Mouse (Mus musculus) kidney, adult 8-10 months (tissue): Measurements from ENCODE around the gene Kcne1.

Experiments
- DNase-seq, 2 experiments: peaks; one replicate each; pipeline ENCODE4 v3.0.0; 2022

Gene Kcne1

DNA sequence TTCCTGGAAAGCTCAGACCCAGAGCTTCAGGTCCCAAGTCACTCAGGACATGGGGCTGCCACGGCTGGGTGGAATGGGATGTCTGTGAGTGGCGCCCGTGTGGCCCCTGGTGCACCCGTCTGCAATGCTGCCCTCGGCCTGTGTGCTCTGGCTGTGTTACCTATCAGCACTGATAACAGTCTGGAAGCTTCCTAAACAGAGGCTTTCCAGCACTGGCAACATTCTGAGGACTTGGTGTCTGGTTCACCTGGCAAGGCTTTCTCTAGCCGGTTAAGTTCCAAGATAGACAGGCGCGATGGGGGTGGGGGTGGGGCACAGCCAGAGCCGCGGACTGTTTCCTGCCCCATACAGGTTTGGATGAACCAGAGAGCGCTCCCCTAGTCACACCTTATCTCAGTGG lies 3.3 kb downstream of the Kcne1 start:
- DNase-seq: no peak

DNA sequence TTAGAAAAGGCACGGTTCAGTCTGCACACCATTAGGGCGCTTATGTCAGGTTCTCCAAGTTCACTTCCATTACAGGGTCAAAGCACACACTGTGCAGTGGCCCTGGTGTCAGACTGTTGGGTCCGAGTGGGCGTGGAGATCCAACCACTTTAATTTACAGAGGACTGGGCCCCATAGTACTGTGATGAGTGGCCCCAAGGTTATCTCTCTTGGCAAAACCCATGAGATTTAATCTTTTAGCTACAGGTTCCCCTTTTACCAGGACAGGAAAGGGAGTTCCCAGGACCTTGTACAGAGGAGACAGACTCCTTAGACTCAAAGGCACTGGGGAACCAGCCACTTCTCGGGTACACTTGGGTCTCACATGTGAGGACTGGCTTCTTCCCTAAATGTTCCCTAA lies 3.9 kb downstream of the Kcne1 start:
- no peak for DNase-seq

DNA sequence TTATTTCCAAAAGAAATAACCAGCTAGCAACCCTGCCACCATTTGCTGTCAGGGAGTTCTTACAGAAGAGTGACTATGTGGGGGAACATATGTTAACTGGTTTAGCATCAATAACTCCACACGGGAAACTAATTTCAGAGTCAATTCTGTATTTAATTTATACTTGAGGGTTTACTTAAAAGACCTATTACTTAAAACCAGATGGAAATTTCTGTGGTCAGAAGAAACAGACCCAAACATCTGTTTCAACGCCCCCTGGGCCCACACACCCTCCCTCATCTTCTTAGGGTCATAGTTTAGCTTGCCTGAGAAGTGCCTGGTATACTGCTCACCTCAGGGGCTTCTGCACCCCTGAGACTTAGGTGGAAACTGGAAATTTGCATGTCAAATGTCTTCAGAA lies 5.4 kb downstream of the Kcne1 start:
- DNase-seq: no peak

DNA sequence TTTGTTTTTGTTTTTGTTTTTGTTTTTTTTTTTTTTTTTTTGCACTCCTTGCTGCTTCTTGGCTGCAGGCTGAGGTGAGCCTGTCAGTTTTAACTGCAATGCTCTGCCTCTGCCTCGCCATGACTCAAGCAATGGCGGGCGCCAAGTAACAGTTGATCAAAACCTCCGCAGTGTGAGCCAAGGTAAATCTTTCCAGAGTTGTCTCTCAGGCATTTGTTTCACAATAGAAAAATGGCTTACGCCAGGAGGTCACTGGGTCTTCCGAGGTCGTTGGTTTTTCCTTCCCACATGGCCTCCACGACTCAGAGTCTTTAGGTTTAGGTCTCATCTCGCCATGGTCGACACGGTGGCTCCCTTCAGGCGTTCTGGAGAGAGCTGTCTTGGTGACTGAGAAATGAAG lies 6.0 kb downstream of the Kcne1 start:
- no peak for DNase-seq

DNA sequence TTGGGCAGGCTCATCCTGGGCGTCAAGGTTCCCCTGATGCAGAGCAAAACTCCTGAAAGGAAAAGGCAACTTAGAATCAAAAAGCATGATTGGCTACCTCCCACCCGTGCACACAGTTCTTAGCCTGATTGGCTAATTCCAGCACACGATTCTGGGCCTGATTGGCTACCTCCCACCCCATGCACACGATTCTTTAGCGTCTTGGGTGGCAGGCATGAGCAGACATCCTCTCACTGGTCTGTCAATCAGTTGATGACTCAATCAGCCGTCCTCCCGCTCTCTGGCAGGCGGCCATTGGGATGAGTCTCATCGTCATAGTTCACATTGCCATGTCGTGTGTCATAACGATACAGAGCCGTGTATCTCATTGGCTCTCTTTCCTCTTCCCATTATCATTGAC lies 10.3 kb downstream of the Kcne1 start:
- no peak for DNase-seq

DNA sequence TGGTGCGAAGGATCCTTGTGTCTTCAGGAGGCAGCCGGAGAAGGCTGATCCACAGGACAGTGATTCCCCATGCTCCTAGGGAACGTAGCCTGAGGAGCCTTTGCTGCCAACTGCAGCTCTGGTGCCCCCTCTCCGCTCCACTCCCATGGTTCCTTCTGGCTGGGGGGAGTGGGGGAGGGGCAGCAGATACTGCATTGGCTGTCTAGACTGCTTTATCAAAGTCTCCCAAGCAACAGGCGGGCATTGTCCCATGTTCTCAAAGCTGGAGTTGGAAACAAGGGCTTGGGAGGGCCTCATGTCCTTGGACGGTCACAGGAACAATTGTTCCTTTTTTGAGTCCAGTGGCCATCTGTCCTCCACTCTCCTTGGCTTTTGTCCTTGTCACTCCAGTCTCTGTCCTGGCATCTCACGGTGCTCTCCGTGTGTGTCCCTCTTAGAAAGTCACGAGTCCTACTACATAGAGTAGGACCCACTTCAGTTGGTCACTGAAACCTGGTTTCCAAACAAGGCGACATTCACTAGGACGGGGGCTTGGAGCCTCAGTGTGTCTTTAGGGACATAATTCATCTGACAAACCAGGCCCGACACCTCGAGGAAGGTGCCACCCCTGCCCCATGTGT lies 12.9 kb downstream of the Kcne1 start:
- no peak for DNase-seq

DNA sequence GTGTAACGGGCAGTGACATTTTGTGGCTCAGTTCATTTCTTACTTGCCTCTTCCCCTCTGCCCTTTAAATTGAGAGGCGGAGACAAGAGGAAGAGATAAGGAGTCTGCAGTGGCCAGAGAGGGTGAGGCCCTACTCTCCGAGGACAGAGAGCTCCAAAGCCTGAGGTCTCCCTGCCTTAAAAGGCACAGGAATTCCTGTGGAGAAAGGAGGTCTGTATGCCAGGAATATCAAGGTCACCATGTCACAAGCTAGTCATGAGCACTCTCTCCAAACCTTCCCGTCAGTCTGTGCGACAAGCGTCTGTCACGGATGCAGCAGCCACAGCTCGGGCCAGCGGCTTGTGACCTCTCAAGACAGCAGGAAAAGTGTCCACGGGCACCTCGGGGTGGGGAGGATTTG lies 14.1 kb downstream of the Kcne1 start:
- no peak for DNase-seq

DNA sequence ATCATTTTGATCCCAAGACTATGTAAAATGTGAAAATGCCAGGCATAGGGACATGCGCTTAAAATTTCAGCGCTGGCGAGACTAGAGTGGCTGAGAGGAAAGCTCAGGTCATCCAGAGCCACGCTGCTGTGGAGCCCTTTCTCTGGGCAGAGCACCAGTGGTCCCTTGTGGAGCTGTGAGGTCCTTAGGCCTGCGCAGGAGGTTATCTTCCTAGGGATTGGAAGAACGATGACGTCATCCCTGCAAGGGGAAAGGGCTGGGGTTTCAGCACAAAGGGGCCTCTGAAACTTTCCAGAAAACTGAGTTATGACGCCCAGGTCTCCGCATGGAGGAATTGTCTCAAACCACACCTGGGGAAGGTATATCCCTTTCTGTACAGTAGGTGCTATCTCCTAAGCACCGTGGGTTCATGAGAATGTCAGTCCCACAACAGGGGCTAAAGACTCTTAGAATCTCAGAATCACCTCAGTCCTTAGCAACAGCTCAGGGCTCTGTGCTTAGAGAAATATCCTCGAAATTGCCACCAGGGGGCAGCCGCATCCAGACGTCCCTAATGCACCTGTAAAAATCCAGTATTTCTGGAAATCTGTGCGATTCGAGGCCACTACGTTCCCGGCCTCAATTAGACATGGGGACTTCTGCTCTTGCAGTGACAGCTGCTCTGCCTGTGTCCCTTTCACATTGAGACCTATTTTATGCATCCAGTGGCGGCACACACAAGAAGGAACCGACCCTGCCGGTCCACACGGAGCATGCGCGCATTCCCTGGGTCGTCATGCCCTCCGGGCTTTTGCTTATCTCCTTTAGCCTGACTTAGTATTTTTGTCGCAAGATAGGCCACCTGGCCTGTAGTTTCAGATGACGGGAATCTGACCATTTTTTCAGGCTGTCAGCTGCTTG lies 18.4 kb downstream of the Kcne1 start:
- peak; percentile 34 to 58 for DNase-seq

DNA sequence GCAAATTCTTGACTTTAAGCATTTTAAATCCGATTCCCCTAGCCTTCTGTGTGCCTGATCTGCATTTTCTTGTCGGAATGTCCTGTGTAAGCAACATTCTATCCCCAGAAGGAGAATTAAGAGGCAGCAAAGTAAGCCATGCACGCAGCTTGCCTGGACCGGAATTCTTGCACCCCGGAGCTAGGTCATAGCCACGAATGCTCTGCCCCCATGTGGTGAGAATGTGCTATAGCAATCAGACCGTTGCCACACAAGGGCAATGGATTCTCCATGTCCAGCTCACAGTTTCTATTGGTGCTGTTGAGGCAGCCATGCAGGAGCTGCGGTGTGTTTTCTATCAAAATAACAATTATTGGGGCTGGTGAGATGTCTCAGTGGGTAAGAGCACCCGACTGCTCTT lies 23.0 kb downstream of the Kcne1 start:
- DNase-seq: peak; percentile 77 to 83

DNA sequence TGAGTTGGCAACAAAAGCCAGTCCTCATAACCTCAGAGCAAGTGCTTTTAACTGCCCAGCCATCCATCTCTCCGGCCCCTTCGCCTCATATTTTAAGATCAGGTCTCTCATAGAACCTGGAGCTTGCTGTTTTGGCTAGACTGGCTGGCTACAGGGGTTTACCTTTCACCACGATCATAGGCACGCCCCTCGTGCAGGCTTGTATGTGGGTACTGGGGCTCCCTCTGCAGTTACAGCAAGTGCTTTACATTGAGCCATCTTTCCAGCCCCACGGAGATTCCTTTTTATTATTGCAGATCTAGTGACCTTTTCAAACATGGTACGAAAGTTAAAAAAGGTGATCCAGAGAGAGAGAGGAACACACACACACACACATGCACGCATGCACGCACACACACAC lies 24.7 kb downstream of the Kcne1 start:
- DNase-seq: no peak

DNA sequence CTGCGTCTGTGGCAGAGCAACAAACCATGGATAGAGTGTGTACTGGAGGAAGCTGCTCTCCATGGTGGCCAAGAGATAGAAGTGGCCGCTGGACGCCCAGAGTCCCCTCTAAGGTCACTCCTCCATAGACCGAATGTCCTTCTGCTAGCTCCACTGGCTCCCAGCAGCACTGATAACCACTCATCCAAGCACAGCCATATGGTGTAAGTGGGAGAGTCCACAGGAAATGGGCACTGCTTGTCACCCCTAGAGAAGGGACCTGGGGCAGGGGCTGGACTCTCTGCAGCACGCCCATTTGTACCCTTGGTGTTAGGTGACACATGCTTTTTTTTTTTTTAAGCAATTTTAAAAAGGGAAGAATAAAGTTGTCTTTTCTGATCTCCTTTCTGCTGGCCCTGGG lies 28.3 kb downstream of the Kcne1 start:
- DNase-seq: no peak

DNA sequence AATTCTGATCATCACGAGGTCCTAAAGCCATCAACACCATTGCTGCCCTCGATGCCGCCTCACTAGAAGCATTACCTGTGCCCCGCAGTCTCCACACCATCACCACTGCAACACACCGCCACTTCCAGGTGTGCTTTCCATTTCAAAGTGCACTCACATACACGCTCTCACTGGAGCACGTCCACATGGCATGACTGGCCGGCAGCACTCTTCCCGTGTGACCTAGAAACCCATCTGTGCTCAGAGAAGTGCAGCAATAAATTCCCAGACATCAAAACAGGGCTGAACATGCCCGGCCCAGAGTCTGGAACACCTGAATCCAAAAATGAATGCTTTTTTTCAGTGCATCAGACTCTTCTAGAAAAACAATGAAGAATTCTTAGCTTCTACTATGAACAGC lies 31.4 kb downstream of the Kcne1 start:
- DNase-seq: no peak

DNA sequence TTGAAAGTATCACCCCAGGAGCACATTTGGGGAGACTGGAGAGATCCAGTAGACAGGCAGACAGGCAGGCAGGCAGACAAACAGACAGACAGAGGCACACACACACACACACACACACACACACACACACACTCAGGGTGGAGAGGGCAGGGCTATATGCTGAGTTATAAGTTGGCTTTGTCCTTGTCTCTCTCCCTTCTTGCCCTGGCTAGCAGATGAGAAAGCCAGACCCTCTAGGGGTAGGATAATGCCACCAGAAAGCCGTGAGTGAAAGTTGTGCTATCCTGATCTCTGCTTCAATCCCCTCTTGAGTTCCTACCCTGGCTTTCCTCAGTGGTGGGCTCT lies 34.2 kb downstream of the Kcne1 start:
- no peak for DNase-seq

DNA sequence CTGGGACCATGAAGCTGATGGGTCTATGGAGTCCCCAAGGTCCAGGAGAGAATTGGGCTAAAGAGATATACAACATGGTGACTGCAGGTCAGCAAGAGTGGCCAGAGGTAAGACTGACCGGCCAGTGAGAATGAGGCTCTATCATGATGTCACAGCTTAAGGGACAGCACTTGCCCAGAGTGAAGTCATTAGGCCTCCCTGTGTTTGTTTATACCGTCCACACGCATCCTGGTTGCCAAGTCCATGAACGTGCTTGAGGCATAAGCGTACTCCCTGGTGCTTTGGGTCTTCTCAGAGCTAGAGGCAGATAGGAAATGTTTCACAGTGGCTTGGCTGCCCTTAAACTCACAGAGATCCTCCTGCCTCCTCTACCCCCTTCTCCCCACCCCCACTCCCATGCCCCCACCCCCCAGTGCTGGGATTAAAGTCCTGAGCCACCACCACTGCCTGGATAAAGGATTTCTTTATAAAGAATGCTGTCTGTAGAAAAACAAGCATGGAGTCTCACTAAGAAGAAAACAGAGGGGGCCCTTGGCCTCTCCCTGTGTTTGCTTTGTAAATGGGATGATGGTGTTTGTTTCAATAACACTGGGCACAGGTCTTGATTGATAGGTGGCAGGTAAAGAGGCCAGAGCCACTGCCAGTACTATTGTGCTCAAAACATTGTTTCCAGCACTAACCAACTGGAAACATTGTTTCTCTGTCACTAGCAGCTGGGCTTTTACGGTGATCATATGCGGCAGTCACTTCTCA lies 34.8 kb downstream of the Kcne1 start:
- DNase-seq: no peak

DNA sequence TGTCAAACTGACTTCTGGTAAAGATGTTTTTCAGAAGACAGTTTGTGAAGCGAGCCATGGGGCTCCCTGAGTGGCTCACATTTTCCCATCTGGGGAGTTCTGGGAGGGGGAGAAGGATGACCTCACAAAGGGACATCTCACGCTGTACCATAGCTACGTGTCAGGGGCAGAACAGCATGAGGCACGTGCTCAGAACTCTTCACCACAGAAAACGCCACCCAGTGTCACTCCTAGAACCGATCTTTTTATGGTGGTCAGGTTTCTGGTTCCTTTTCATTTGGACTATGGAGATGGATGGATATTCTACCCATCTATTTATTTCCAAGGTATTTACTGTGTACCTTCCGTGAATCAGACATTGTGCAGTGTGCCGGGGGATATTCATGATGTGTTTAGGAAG lies 37.9 kb downstream of the Kcne1 start, which contains the start of gene Fam243:
Gene Fam243, minus strand, starts transcription at position 101 of the 400 bp plus-strand sequence.
- DNase-seq: no peak

DNA sequence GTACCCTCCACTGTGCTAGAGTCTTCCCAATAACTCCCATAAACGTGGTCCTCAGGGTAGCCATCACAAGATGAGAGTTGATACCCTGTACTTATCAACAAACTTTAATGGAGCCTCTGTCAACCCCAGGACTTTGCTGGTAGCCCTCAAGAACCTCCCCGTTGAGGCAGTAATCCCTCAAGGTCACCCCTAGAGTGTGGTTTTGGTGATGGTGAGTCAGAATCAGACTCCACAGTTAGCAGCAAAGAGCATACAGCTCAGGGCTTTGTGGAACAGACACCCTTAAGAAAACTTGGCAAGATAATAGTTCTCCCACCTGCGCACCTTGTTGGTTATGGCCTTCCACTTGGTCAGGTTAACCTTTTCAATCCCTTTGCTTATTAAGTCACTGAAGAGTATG lies 38.9 kb downstream of the Kcne1 start:
- no peak for DNase-seq

DNA sequence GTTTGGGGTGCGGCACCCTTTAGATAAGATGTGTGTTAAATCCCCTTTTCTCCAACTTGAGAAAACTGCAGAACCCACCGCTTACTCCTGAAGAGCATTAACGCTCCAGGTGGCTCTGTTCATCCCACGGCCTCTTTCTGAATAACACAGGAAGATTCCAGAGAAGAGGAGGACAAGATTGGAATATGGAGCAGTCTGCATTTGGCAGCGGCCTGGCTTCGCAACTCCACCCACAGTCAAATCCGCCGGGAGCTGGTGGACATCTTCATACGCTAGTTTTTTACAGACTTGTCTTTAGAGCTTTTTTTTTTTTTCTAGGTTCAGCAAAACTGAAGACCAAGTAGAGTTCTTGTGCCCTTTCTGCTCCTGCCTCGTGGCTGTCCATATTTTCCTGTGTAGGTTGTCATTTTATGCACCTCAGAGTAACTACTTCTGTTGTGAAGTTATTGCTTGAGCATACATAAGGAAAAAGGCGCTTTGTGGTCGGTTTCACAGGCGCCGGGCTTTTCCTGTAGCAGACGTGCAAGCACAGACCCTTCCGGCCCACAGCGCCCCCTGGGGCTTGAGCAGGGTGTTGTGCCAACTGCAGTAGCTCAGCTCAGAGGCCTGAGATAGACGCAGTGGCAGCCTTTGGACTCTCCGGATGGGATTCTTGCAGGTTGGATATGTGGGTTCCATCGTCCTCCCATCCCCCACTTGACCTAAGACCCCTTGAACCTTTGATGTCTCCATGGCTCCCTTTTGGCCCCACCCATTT lies 39.7 kb downstream of the Kcne1 start:
- DNase-seq: peak in 1 of 2 experiments; percentile 21

DNA sequence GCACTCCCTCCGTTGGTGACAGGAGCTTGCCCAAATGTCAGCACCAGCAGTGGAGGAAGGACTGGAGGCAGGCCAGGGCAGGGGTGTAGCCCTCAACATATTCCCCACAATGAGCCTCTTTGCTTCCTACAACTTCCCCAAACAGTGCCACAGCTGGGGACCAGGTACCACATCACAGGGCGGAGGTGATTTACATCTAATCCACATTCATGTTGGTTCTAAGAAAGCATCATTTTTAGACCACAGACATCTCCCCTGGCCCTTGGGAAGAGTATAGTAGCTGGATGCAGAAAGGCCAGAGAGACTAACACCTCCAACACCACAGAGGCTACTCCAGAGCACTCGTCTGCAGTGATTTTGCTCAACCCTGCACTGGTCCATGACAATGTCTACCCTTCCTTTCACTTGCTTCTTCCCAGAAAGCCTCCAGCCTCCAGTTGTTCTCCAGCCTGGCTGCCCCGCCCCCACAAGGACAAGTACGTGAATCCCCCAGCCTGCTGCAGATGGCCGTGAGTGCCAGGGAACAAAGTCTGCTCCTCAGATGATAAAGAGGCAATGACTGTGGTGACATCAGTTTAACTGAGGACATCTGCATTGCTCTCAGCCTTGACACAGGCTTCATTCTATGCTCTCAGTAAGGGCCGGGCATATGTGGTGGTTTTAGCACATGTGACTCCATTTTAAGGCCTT lies 43.1 kb downstream of the Kcne1 start:
- no peak for DNase-seq

DNA sequence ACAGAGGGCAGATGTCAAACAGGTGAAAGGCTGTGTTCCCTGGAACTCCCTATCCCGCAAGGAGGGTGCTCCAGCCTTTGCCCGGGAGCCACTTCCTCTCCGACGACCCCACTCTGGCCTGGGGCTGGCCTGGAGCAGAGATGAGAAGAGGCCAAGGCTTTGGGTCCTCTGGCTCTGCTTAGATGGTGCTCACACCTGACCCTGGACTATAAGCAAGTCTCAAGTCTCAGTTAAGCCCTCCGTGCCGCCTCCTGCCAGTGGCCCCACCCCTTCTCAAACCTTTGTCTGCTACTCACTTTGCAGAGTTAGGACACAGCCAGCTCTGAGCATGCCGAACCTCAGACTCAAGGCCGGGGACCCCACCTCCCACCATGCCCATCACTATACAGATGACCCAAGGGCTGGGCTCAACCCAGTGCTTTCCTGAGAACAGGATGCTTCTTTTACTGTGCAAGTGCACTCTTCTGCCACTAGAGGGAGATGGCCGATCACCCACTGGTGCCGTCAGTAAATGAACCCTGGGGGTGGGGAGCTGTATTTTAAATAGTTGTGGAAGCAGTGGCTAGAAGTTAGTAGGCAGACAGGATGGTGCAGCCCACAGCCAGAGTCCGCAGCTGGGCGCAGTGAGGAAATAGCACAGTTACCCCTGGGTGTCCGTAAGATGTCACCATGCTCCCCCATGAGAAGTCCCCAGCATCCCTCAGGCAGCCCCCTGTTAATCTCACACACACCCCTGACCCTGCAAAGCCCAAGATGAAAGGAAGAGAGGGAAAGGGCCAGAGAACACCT lies 45.1 kb downstream of the Kcne1 start:
- peak; percentile 23 to 31 for DNase-seq

DNA sequence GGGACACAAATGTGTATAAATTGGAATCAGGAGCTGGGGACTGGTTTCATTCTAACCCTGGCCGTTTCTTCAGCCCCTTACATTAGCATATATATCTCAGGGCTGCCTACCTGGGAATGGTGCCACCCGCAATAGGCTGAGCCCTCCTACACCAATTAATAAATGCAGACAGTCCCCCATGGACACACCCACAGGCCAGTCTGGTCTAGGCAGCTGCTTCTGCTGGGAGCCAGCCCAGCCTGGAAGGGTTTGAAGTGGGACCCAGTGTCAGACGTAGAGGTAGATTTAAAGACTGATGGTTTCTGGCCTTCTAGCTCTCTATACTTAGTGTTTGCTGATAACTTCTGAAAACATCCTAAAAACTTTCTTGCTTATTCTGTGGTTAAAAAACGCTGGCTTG lies 50.1 kb downstream of the Kcne1 start:
- no peak for DNase-seq

DNA sequence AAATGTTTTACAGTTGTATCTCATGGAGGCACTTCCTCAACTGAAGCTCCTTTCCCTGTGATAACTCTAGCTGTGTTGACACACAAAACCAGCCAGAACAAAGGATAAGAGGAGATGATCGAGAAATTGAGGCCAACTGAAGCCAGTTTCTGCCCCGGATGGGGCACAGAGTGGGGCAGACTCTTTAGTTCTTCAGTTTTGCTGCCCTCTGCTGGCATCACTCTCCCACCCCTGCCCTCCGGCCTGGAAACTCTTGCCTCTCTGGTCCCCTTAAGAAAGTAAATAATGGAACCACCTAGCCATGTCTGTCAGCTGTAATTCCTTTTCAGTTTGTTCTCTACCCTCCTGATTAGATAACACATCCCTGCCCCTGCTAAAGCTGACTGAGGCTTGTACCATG lies 51.3 kb downstream of the Kcne1 start:
- no peak for DNase-seq

DNA sequence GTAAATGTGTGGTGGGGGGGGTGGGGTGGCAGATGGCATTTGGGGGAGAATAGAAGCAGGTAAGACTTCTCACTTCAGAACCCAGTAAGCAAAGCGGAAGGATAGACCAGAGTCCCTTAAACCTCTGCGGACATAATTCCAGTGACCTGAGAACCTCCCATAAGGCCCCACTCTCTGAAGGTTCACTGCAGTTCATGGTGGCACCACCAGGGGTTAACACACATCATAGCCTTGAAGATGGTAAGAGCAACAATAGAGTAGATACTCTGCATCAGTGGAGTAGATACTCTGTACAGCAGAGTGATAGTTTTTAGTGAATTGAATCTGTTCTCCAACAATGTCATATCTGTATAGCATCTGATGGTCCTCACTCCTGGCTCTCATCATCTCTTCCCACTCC lies 53.7 kb downstream of the Kcne1 start:
- DNase-seq: no peak
